Mouse (Mus musculus) naive thymus-derived CD4-positive, alpha-beta T cell, adult 2 months (primary cell): Measurements from ENCODE around the gene Gm20716.
A peak's percentile ranks its signal among the peaks of the same experiment; 100 is the strongest.

Source experiments
- DNase-seq: peaks from one replicate; pipeline ENCODE4 v3.0.0-alpha.2; 2011; ENCODE audit warnings: low read depth

The Gm20716 gene

GRCm38 (mm10) chr2:168230026-168230728 lies at the start of gene Gm20716, which contains the start of the genes Dpm1 and Mocs3:
Gene Gm20716, minus strand, starts transcription at chr2:168230364.
Gene Dpm1, minus strand, starts transcription at chr2:168230591.
Gene Mocs3, plus strand, starts transcription at chr2:168230622.
- peak; percentile 94 for DNase-seq

GRCm38 (mm10) chr2:168274374-168274935 lies 44.3 kb upstream of the Gm20716 start:
- peak; percentile 68 for DNase-seq

- DNase-seq: no peak
Observed at GRCm38 (mm10) chr2:168273387-168273786, 43.2 kb upstream of the Gm20716 start.

- no peak for DNase-seq
Observed at GRCm38 (mm10) chr2:168268033-168268432, 37.9 kb upstream of the Gm20716 start.

GRCm38 (mm10) chr2:168260900-168261299 lies 30.7 kb upstream of the Gm20716 start:
- no peak for DNase-seq

- no peak for DNase-seq
Observed at GRCm38 (mm10) chr2:168260124-168260523, 30.0 kb upstream of the Gm20716 start.

GRCm38 (mm10) chr2:168259046-168259445 lies 28.9 kb upstream of the Gm20716 start:
- DNase-seq: no peak

GRCm38 (mm10) chr2:168257188-168257587 lies 27.0 kb upstream of the Gm20716 start:
- DNase-seq: no peak

GRCm38 (mm10) chr2:168256506-168256905 lies 26.3 kb upstream of the Gm20716 start:
- no peak for DNase-seq

- DNase-seq: no peak
Observed at GRCm38 (mm10) chr2:168253822-168254221, 23.7 kb upstream of the Gm20716 start.

- DNase-seq: peak; percentile 73
Observed at GRCm38 (mm10) chr2:168252639-168253292, 22.6 kb upstream of the Gm20716 start.

GRCm38 (mm10) chr2:168250270-168250669 lies 20.1 kb upstream of the Gm20716 start:
- DNase-seq: peak; percentile 91

- DNase-seq: peak; percentile 54
Observed at GRCm38 (mm10) chr2:168248856-168249245, 18.7 kb upstream of the Gm20716 start.

- no peak for DNase-seq
Observed at GRCm38 (mm10) chr2:168248167-168248855, 18.1 kb upstream of the Gm20716 start.

- no peak for DNase-seq
Observed at GRCm38 (mm10) chr2:168245571-168245970, 15.4 kb upstream of the Gm20716 start.

GRCm38 (mm10) chr2:168243278-168243677 lies 13.1 kb upstream of the Gm20716 start:
- DNase-seq: no peak

GRCm38 (mm10) chr2:168242841-168243240 lies 12.7 kb upstream of the Gm20716 start:
- no peak for DNase-seq

- no peak for DNase-seq
Observed at GRCm38 (mm10) chr2:168238335-168238734, 8.2 kb upstream of the Gm20716 start.

- DNase-seq: no peak
Observed at GRCm38 (mm10) chr2:168233286-168233685, 3.1 kb upstream of the Gm20716 start.

- no peak for DNase-seq
Observed at GRCm38 (mm10) chr2:168231471-168231829, 1.3 kb upstream of the Gm20716 start.

GRCm38 (mm10) chr2:168230773-168231470 lies 758 bp upstream of the Gm20716 start:
- no peak for DNase-seq
